Mouse (Mus musculus): Measurements from ENCODE around the gene Ephb2.

GRCm38 (mm10) chr4:136781868-136782578, 53.8 kb downstream of the Ephb2 start:
- TF ChIP-seq CTCF (IDR thresholded peaks at IDR 0.05; ENCODE audit: extremely low read depth, insufficient read depth, insufficient read length, insufficient replicate concordance) (no peak), POLR2A (IDR thresholded peaks at IDR 0.05; ENCODE audit: low read depth, low read length) (no peak)

All from spleen, adult 2 months (tissue).